Mouse (Mus musculus) liver, adult 2 months (tissue): ENCODE data around the gene Dnah5.

Experiments
- CTCF ChIP-seq: fragments of 200-500 bp; IDR thresholded peaks from 2 replicates; pipeline ENCODE4 v1.5.1; 2011; ENCODE audit warnings: low read depth, low read length, control low read depth
- POLR2A ChIP-seq: fragments of 200-500 bp; IDR thresholded peaks from 2 replicates; pipeline ENCODE4 v1.6.1; 2011; ENCODE audit warnings: low read length, control low read depth; ENCODE audit not compliant: insufficient read depth; ENCODE audit errors: extremely low read depth

DNA sequence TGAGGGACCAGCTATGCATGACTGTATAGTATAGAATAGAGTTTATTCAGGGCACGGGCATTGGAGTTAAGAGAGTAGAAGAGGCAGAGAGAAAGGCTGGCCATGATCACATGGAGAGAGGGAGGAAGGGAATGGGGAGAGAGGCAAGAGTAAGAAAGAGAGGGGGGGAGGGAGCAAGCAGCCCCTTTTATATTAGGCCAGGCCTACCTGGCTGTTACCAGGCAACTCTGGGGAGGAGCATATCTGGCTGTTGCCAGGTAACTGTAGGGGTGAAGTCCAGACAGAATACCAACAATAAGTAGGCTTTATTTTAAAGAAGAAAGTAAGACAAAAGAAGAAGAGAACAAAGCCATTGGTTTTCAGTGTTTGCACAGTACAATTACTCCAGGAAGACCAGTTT lies 194.9 kb downstream of the Dnah5 start:
- TF ChIP-seq POLR2A (no peak), CTCF (no peak)
